Mouse (Mus musculus): ENCODE results near the gene Csnk1g2. TPM values are rescaled to one million over a fixed set of nuclear protein-coding genes. Genes with fewer than 3 reads are reported as not detected.
A peak's percentile ranks its signal among the peaks of the same experiment; 100 is the strongest.

Csnk1g2 gene
- polyA plus RNA-seq, 1 experiment, result 178 TPM

- peak within 1 kb of the TSS; percentile 66 for H3K4me3 ChIP-seq
- peak within 1 kb of the TSS; percentile 99 for H3K4me2 ChIP-seq (ENCODE audit: low read depth)
- no peaks in the 10 kb centered on the region for H3K36me3 ChIP-seq (ENCODE audit: control insufficient read depth, insufficient read depth)
- peak within 1 kb of the TSS; percentile 30 for H3ac ChIP-seq (ENCODE audit: control insufficient read depth, insufficient read length)
- H3K27me3 ChIP-seq (ENCODE audit: control insufficient read depth, insufficient read depth, insufficient read length), result no peaks in the 10 kb centered on the region
- H3K79me2 ChIP-seq (ENCODE audit: control insufficient read depth, insufficient read depth), result peaks cover 37% of the 10 kb centered on the region
- TF ChIP-seq MYOG (IDR thresholded peaks at IDR 0.05; ENCODE audit: control insufficient read depth in 1 of 3, insufficient read depth in 1 of 3, insufficient read length in 2 of 3, low read depth in 2 of 3) (peak in 1 of 3 experiments; percentile 61), E2F4 (IDR thresholded peaks at IDR 0.05; ENCODE audit: insufficient read depth) (no peak), MAX (IDR thresholded peaks at IDR 0.05; ENCODE audit: low read depth) (no peak), SRF (IDR thresholded peaks at IDR 0.05; ENCODE audit: control insufficient read depth, insufficient read length, low read depth) (peak; percentile 52), POLR2A (IDR thresholded peaks at IDR 0.05; ENCODE audit: insufficient read length, low read depth) (peak; percentile 93), TCF3 (IDR thresholded peaks at IDR 0.05; ENCODE audit: insufficient read length, low read depth) (no peak), POLR2AphosphoS2 (IDR thresholded peaks at IDR 0.05; ENCODE audit: insufficient read length, low read depth) (peak; percentile 86), TCF12 (IDR thresholded peaks at IDR 0.05; ENCODE audit: insufficient read depth, poor library complexity, severe bottlenecking) (no peak), REST (IDR thresholded peaks at IDR 0.05; ENCODE audit: insufficient read depth, insufficient read length) (no peak), USF1 (IDR thresholded peaks at IDR 0.05; ENCODE audit: low read depth) (peak; percentile 8), MYOD1 (IDR thresholded peaks at IDR 0.05; ENCODE audit: control insufficient read depth in 1 of 3, insufficient read length in 2 of 3, low read depth in 2 of 3) (peak in 2 of 3 experiments; percentile 8 to 49), CEBPB (IDR thresholded peaks at IDR 0.05; ENCODE audit: insufficient read depth, poor library complexity, severe bottlenecking) (no peak)
Observed at GRCm38 (mm10) chr10:80577195-80578130, 45.2 kb upstream of the Csnk1g2 start, which contains the start of gene Klf16. Klf16 (minus strand) TSS chr10:80577321.

GRCm38 (mm10) chr10:80578131-80578750, 44.4 kb upstream of the Csnk1g2 start:
- H3K79me2 ChIP-seq (ENCODE audit: control insufficient read depth, insufficient read depth), result peaks cover 32% of the 10 kb centered on the region
- no peaks in the 10 kb centered on the region for H3K36me3 ChIP-seq (ENCODE audit: control insufficient read depth, insufficient read depth)
- peak overlapping the region; percentile 30 for H3ac ChIP-seq (ENCODE audit: control insufficient read depth, insufficient read length)
- H3K4me2 ChIP-seq (ENCODE audit: low read depth), result peak overlapping the region; percentile 99
- TF ChIP-seq TCF3 (IDR thresholded peaks at IDR 0.05; ENCODE audit: insufficient read length, low read depth) (no peak), SRF (IDR thresholded peaks at IDR 0.05; ENCODE audit: control insufficient read depth, insufficient read length, low read depth) (peak; percentile 7)
- H3K4me3 ChIP-seq, result peak overlapping the region; percentile 66
- H3K27me3 ChIP-seq (ENCODE audit: control insufficient read depth, insufficient read depth, insufficient read length), result no peaks in the 10 kb centered on the region

- Histone ChIP-seq H3K36me3 (ENCODE audit: control insufficient read depth, insufficient read depth) (no peaks in the 10 kb centered on the region), H3K4me3 (peak overlapping the region; percentile 66), H3K27me3 (ENCODE audit: control insufficient read depth, insufficient read depth, insufficient read length) (no peaks in the 10 kb centered on the region), H3K4me2 (ENCODE audit: low read depth) (peak overlapping the region; percentile 99), H3ac (ENCODE audit: control insufficient read depth, insufficient read length) (no peak overlapping the region), H3K79me2 (ENCODE audit: control insufficient read depth, insufficient read depth) (peaks cover 28% of the 10 kb centered on the region)
- peak; percentile 14 for TF ChIP-seq POLR2AphosphoS2 (IDR thresholded peaks at IDR 0.05; ENCODE audit: insufficient read length, low read depth)
- TF ChIP-seq REST (IDR thresholded peaks at IDR 0.05; ENCODE audit: insufficient read depth, insufficient read length), result no peak
- no peak for TF ChIP-seq TCF12 (IDR thresholded peaks at IDR 0.05; ENCODE audit: insufficient read depth, poor library complexity, severe bottlenecking)
Observed at GRCm38 (mm10) chr10:80578911-80579310, 43.7 kb upstream of the Csnk1g2 start.

GRCm38 (mm10) chr10:80583047-80583446, 39.6 kb upstream of the Csnk1g2 start:
- Histone ChIP-seq H3K36me3 (ENCODE audit: control insufficient read depth, insufficient read depth) (no peaks in the 10 kb centered on the region), H3K4me2 (ENCODE audit: low read depth) (no peak overlapping the region), H3K4me3 (no peak overlapping the region), H3K27me3 (ENCODE audit: control insufficient read depth, insufficient read depth, insufficient read length) (no peaks in the 10 kb centered on the region), H3ac (ENCODE audit: control insufficient read depth, insufficient read length) (no peak overlapping the region), H3K79me2 (ENCODE audit: control insufficient read depth, insufficient read depth) (peaks cover 5% of the 10 kb centered on the region)
- no peak for TF ChIP-seq USF1 (IDR thresholded peaks at IDR 0.05; ENCODE audit: low read depth)
- no peak for TF ChIP-seq MAX (IDR thresholded peaks at IDR 0.05; ENCODE audit: low read depth)
- TF ChIP-seq E2F4 (IDR thresholded peaks at IDR 0.05; ENCODE audit: insufficient read depth), result no peak
- TF ChIP-seq TCF12 (IDR thresholded peaks at IDR 0.05; ENCODE audit: insufficient read depth, poor library complexity, severe bottlenecking), result no peak
- no peak for TF ChIP-seq CEBPB (IDR thresholded peaks at IDR 0.05; ENCODE audit: insufficient read depth, poor library complexity, severe bottlenecking)
- no peak for TF ChIP-seq TCF3 (IDR thresholded peaks at IDR 0.05; ENCODE audit: insufficient read length, low read depth)

GRCm38 (mm10) chr10:80584045-80584488, 38.6 kb upstream of the Csnk1g2 start:
- Histone ChIP-seq H3K27me3 (ENCODE audit: control insufficient read depth, insufficient read depth, insufficient read length) (no peaks in the 10 kb centered on the region), H3K79me2 (ENCODE audit: control insufficient read depth, insufficient read depth) (peaks cover 15% of the 10 kb centered on the region), H3K36me3 (ENCODE audit: control insufficient read depth, insufficient read depth) (no peaks in the 10 kb centered on the region), H3ac (ENCODE audit: control insufficient read depth, insufficient read length) (no peak overlapping the region), H3K4me3 (no peak overlapping the region), H3K4me2 (ENCODE audit: low read depth) (no peak overlapping the region)
- TF ChIP-seq TCF12 (IDR thresholded peaks at IDR 0.05; ENCODE audit: insufficient read depth, poor library complexity, severe bottlenecking) (no peak), POLR2AphosphoS2 (IDR thresholded peaks at IDR 0.05; ENCODE audit: insufficient read length, low read depth) (peak; percentile 17)

All from myocyte (in vitro differentiated cells).